Mouse (Mus musculus): ENCODE results near the gene Pphln1.

DNA sequence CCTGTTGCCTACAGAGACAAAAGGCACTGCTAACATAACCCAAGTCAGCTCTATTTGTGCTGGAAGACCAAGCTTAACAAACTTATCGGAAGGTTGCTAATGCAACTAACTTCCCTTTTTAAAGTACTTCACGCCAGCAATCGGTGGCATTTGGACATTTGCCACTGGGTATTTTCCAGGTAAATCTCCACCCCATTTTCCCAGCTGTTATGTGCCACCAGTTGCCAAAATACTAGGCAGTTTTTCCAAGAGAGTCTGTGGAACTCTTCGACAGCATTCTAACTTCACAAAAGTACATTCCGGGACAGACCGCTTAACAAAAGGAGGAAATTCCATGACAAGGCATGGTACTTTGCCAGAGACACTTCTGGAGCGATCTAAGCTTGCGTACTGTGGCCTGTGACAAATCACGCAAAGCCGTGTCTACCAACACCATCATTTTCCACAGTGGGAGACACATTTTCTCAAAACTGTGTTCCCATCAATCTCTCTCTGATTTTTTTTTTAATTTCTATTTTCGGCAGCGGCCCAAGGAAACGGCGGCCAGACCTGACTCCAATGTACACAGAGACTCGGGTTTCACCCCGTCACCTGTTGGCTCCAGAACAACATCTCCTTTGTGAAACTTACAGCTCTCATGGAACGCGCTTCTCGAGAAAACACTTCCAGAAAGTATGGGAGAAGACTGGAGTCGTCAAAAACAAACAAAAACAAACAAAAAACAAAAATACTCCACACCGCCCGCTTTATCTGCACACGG lies 120.2 kb downstream of the Pphln1 start:
- TF ChIP-seq CTCF (IDR thresholded peaks at IDR 0.05; ENCODE audit: extremely low read depth, insufficient read length, insufficient replicate concordance, low read depth, low read length) (no peak), POLR2A (IDR thresholded peaks at IDR 0.05; ENCODE audit: low read depth, low read length) (no peak)

Measured in small intestine, adult 2 months (tissue).